Mouse (Mus musculus): Measurements from ENCODE around the gene Trub1. TPM values are rescaled to one million over a fixed set of nuclear protein-coding genes. Genes with fewer than 3 reads are reported as not detected.

The Trub1 gene
- total RNA-seq, 4 experiments from 2014 or later = 18.4 to 23.6 (median 19.3) TPM

Other genes starting within 250 kb of the Trub1 start
- gene Ablim1, start 138.0 kb upstream of the Trub1 start, total RNA-seq (2022) = 100 to 1,000 TPM; 103 to 121 (median 110) TPM
- 10 to 100 TPM; 23.6 to 24.7 (median 24.1) TPM for gene Fam160b1, start 92.2 kb upstream of the Trub1 start, total RNA-seq (2022)
- gene Atrnl1, start 158.1 kb downstream of the Trub1 start, total RNA-seq (2022) = 10 to 100 TPM; 89.3 to 99.2 (median 94.1) TPM

Measured in left cerebral cortex, adult 8-10 months (tissue).